Mouse (Mus musculus) left cerebral cortex, adult 2 months (tissue): ENCODE measurements around the gene Stra8. TPM values are rescaled to one million over a fixed set of nuclear protein-coding genes. Genes with fewer than 3 reads are reported as not detected.

Experiments used
- DNase-seq, 2 experiments: peaks; one replicate each; pipeline ENCODE4 v3.0.0; 2021 to 2022; ENCODE audit warnings: low spot score in 2 of 2, mixed read lengths in 1 of 2; ENCODE audit errors: extremely low spot score in 1 of 2
- H3K27ac ChIP-seq: fragments of 200-600 bp; 2 replicates; pipeline ENCODE4 v1.8.1; 2022
- H3K4me3 ChIP-seq: fragments of 200-600 bp; 2 replicates; pipeline ENCODE4 v1.8.1; 2022
- CTCF ChIP-seq: fragments of 200-600 bp; IDR thresholded peaks from 2 replicates; pipeline ENCODE4 v1.8.1; 2022; ENCODE audit warnings: antibody characterized with exemption, mild to moderate bottlenecking, moderate library complexity
- intact Hi-C: fragments of 180-260 bp; cut with DNase I; formaldehyde crosslinking; loops from one replicate; pipeline ENCODE4 v1.15.1; 2025
- total RNA-seq, 2 experiments: library from RNA; stranded (reverse); gene quantifications; 2 replicates each; pipeline ENCODE4 v1.2.3; 2021

Gene Stra8
- total RNA-seq, 2 experiments from 2014 or later = not detected

DNA sequence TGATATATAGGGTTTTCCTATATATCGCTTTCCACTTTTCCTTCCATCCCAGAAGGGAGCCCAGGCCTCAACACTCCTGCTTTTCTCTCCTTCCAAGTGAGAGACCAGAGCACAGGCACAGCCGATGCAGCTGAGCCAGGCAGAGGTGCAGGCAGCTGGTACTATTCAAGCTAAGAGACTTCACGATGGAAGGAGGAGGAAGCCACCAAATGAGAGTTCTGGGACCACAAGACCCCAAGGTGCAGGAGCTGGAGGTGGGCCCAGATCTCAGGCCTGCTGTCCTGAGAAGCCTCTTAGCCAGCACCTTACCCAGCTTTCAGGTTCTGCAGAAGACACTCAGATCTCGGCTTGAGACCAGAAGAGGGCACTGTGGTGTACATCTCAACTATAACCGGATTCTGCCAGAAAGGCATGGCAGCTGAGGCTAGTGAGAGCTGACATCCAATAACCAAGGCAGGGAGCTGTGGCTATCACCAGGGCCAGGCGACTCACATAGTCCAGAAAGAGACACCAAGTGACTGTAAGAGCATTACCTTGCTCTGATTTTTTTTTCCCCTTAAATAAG lies 40.0 kb upstream of the Stra8 start:
- intact Hi-C loops = loop anchor here (2.0 to 5.0 kb wide), 3 partner anchors 31 to 587 kb away; partner anchors contain the start of gene Wdr91
- peak; percentile 57 for DNase-seq
- TF ChIP-seq CTCF = peak; percentile 58
- H3K27ac ChIP-seq = no peak overlapping the region
- no peak overlapping the region for H3K4me3 ChIP-seq

DNA sequence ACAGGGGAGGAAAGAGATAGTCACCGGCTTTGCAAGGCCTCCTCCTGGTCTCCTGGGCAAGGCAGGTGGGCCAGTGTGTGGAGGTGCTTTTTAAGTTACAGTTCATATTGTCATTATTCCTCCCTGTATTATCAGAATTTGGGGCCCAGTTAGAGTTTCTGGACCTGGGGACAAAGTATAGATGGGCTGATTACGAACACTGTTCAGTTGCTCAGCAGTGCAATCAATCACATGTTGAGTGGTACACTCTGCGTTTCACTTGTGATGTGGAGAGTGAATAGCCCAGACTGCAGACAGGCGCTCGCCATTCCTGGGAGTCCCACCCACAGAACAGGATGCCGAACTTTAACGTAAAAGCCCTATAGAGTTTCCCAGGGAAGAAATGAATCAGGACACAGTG lies 35.2 kb upstream of the Stra8 start:
- TF ChIP-seq CTCF = no peak
- DNase-seq = no peak
- Histone ChIP-seq H3K4me3 (no peak overlapping the region), H3K27ac (no peak overlapping the region)
- intact Hi-C loops = no loop called here

DNA sequence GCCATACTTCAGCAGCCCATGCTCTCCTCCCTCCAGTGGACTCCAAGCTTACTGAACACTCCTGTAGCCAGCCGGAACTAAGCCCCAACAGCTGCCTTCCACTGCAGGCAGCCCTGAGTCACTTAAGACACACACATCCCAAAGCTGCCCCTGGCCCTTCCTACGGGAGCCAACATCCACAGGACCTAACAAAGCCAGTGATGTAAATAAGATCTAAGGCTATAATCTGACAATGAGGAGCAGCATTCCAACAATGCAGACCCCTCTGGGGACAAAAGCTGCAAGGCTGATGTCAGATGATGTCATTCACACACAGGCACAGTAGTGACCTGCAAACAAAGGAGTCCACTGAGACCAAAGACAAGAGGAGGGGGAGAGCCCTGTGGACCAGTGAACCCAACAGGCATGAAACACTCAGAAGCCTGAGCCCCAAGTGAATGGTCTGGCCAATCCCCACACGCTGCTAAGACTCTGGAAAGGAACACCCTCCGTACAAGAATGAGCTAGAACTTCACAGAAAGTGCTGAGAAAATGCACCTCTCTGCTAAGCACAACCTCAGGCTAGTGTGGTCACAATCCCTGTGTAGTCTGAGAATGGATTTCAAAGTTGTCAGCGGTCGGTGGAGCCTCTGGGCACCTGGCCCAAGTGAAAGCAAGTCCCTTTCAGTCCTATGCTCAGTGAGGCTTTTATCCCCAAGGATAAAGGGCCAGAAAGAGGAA lies 32.7 kb upstream of the Stra8 start:
- no peak for DNase-seq
- no peak for TF ChIP-seq CTCF
- intact Hi-C loops = no loop called here

DNA sequence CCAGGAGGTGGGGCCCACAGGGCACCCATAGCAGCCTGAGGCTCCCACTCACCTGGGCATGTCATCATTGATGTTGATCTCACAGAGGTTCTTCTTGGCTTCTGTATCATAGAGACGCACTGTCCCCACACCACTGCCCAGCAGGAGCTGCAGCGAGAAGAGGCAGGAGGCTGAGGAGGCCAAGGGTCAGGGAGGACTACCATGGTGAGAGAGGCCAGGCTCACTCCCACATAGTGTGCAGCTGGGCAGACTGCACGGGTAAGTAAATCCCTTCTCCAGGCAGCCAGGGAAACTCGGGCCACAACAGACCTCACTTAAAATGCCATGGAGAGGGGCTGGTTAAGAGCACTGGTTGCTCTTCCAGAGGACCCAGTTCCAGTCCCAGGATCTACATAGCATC lies 30.8 kb upstream of the Stra8 start:
- intact Hi-C loops = no loop called here
- DNase-seq = no peak
- no peak overlapping the region for H3K27ac ChIP-seq
- no peak for TF ChIP-seq CTCF
- H3K4me3 ChIP-seq = no peak overlapping the region

More for the DNA sequence above, 32.7 kb upstream of the Stra8 start:
- Histone ChIP-seq H3K4me3 (no peak overlapping the region), H3K27ac (peak overlapping the region; percentile 50; the same call in 1 of the 2 replicates)

DNA sequence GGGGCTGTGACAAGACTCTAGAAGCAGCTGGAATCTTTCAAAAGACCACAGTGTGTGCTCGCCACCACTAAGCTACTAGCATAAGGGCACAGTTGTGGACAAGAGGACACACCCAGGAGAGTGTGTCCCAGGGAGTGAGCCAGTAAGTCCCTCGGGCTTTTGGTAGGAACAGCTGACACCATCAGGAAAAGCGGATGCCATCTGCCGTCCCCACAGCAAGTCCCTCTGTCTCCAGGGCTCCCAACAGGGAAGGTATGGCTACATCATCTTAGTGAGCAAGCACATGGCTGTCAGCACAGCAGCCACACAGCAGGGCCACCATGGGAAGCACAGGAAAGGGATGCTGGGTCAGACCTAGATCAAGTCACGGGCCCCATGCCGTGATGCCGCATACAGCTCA lies 24.4 kb upstream of the Stra8 start:
- Histone ChIP-seq H3K27ac (no peak overlapping the region), H3K4me3 (no peak overlapping the region)
- no peak for DNase-seq
- TF ChIP-seq CTCF = no peak
- intact Hi-C loops = no loop called here

DNA sequence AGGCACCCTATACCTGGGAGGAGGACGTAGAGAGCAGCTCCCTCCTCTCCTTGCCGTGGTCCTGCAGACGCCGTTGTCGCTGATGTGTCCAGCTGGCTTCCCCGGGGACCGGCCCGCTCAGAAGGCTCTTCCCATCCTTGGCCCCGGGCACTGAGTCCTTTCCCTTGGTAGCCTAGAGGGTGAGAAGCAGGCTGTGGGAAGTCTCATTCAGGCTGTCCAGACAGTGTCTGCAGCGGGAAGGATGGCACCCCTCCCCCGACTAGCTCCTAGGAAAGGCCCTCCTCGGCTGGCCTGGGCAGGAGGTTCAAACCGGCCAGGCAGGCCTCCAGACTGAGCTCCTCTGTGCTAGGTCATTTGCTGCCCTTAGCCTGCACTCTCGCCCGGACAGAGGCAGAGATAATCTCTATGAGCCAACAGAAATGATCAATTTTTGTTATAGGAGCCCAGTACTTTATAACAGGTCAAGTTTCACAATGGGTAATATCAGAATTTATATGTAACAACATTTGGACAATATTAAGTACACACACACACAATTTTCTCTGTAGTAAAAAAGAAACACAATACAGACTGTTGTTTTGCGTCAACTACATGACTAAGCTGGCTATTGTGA lies 23.7 kb upstream of the Stra8 start:
- no peak overlapping the region for H3K4me3 ChIP-seq
- no peak for DNase-seq
- intact Hi-C loops = no loop called here
- no peak for TF ChIP-seq CTCF
- H3K27ac ChIP-seq = no peak overlapping the region

DNA sequence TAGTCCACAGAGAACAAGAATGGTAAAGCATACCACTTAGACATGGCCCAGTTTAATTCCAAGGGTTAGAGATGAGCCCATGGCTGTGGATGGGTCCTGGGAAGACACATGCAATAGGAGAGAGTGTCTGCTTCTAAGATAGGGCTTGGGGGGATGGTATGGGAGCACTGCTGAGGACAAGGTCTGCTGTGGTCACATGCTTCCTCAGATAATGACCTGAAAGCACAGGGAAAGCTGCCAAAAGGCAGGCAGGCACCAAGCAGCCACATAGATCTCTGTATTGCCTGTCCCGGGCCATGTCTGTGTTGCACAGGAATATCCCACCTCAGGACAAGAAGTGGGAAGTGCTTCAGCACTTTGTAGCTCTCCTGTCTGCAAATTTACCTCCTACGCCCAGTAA lies 20.8 kb upstream of the Stra8 start:
- TF ChIP-seq CTCF = no peak
- Histone ChIP-seq H3K27ac (no peak overlapping the region), H3K4me3 (no peak overlapping the region)
- intact Hi-C loops = no loop called here
- no peak for DNase-seq

DNA sequence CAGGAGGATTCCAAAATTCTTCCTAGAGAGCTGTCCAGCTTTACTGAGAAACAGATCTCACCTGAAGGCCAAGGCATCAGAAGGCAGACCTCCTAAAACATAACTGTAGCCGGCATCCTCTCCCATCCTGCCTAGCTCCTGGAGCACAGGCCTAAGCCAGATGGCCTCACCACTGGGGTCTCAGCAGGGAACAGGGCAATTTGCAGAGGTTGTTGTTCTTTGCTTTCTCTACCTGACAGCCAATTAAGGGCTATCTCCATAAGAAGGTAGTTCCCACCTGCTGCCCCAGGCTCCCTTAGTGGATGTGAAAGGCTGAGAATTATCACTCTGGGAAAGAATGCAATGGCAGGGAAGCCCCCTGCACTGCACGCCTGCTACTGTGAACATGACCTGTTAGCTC lies 19.0 kb upstream of the Stra8 start:
- no peak for TF ChIP-seq CTCF
- Histone ChIP-seq H3K27ac (no peak overlapping the region), H3K4me3 (no peak overlapping the region)
- no peak for DNase-seq
- intact Hi-C loops = no loop called here

DNA sequence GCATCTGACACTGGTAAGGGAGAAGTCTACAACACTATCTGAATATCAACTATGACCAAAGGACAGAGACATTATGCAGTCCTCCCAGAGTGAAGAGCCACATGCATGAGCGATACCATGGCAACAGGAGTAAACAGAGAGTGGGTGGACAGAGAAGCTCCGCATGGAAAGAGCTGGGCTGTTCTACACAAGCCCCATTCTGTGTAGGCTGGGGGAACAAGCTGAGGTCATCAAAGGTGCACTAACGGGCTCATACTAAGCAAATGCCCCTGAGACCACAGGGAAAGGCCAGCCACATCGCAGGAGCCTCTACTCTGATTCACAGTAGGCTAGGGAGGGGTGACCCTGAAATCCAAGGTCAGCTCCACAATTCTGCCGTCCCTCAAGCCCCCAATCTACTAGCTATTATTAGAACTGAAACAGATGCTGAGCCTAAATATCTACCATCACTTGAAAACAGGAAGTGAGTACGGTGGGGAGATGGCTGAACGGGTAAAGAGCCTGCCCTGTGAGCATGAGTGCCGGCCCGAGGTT lies 18.0 kb upstream of the Stra8 start:
- H3K27ac ChIP-seq = no peak overlapping the region
- H3K4me3 ChIP-seq = no peak overlapping the region
- no peak for DNase-seq
- TF ChIP-seq CTCF = no peak
- intact Hi-C loops = no loop called here

DNA sequence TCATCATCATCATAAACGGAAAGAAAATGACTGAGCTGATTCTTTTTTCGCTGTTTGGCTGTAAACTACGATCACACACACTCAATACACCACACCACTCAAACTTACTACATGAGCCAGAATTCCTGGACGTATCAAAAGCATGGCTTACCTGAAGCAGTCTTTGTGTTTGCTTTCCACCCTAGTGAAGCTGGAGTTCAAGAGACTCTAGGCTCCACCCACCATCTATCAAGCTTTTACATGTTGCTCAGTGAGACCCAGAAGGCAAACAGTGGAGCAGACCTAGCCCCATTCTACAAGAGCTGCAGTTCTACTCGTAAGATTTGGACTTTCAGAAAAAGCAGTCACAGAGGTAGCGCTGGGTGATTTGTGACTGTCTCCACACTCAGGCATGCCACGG lies 17.4 kb upstream of the Stra8 start:
- H3K4me3 ChIP-seq = no peak overlapping the region
- no peak overlapping the region for H3K27ac ChIP-seq
- no peak for DNase-seq
- intact Hi-C loops = no loop called here
- no peak for TF ChIP-seq CTCF

DNA sequence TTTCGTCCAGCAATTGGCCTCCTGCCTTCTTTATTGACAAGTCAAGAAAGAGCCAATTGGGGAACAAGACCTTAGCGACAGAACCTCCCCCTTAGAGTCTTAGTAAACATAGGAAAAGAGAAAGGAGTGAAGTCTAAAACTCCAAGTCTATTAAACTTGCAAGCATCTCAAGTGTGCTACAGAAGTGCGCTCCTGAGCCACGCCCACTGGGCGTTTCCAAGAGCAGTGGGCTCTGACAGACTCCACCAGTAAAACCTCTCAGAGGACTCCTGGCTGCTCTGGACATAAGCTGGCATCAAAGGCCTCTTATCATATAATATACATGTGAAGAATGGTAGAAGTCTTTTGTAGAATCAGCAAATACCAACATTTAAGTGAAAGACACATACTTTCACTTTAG lies 16.5 kb upstream of the Stra8 start:
- intact Hi-C loops = no loop called here
- no peak for TF ChIP-seq CTCF
- Histone ChIP-seq H3K27ac (no peak overlapping the region), H3K4me3 (no peak overlapping the region)
- no peak for DNase-seq

DNA sequence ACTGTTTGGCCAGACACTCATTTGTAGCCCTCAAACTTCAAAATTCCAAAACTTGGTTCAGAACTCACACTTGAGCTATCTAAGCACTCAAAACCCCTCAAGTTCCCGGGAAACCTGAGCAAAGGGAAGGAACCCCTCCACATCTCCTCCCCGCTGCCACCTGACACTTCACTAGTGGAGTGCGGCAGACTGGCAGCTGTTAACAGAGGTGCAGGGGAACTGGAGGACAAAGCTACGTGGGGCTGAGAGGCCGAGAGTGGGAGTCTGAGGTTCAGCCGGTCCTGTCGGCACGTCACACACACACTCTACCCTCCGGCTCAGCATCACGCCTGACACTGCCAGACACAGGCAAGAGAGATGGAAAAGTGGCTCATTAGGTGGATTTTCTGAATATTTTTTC lies 16.1 kb upstream of the Stra8 start:
- Histone ChIP-seq H3K27ac (no peak overlapping the region), H3K4me3 (no peak overlapping the region)
- intact Hi-C loops = no loop called here
- TF ChIP-seq CTCF = no peak
- DNase-seq = no peak
